Mouse (Mus musculus) hindbrain, postnatal 0 days (tissue): Measurements from ENCODE around the gene Ppm1g. TPM values are rescaled to one million over a fixed set of nuclear protein-coding genes. Genes with fewer than 3 reads are reported as not detected.

Source experiments
- ATAC-seq: fragments of 200-750 bp; cut with Nextera tagmentation; 2 replicates; pipeline ENCODE4 v1.8.0; 2017; ENCODE audit warnings: mild to moderate bottlenecking, moderate TSS enrichment, moderate library complexity
- DNase-seq: peaks from one replicate; pipeline ENCODE4 v3.0.0-alpha.2; 2015; ENCODE audit warnings: low spot score
- H3K27ac ChIP-seq: fragments of 300-500 bp; sonication (generic); 2 replicates; pipeline ENCODE4 v1.5.1; 2014; ENCODE audit warnings: mild to moderate bottlenecking
- H3K27me3 ChIP-seq: fragments of 300-500 bp; sonication (generic); 2 replicates; pipeline ENCODE4 v1.6.1; 2014; ENCODE audit warnings: low read length, mixed read lengths; ENCODE audit not compliant: insufficient read depth
- H3K36me3 ChIP-seq: fragments of 300-500 bp; sonication (generic); 2 replicates; pipeline ENCODE4 v1.6.1; 2014; ENCODE audit warnings: low read length, mixed read lengths; ENCODE audit not compliant: insufficient read depth
- H3K4me1 ChIP-seq: fragments of 300-500 bp; sonication (generic); 2 replicates; pipeline ENCODE4 v1.6.1; 2014; ENCODE audit warnings: antibody characterized with exemption, low read length, mixed read lengths; ENCODE audit not compliant: insufficient read depth
- H3K4me2 ChIP-seq: fragments of 300-500 bp; sonication (generic); 2 replicates; pipeline ENCODE4 v1.6.1; 2014; ENCODE audit warnings: low read depth, mild to moderate bottlenecking, low read length, moderate library complexity, mixed read lengths
- H3K4me3 ChIP-seq: fragments of 300-500 bp; sonication (generic); 2 replicates; pipeline ENCODE4 v1.5.1; 2014; ENCODE audit warnings: low read length
- H3K9ac ChIP-seq: fragments of 300-500 bp; sonication (generic); replicated peaks from 2 replicates; pipeline ENCODE4 v1.6.1; 2014; ENCODE audit warnings: mild to moderate bottlenecking, low read length, moderate library complexity, mixed read lengths
- H3K9me3 ChIP-seq: fragments of 300-500 bp; sonication (generic); 2 replicates; pipeline ENCODE4 v1.6.1; 2016; ENCODE audit warnings: low read length, mixed read lengths
- CTCF ChIP-seq: IDR thresholded peaks from 2 replicates; pipeline ENCODE4 v1.5.1; 2016; ENCODE audit warnings: antibody characterized with exemption, control low read depth, low read depth
- WGBS: fragments of 180-500 bp; shearing (Covaris S2); extraction: QIAGEN DNeasy Blood & Tissue Kit; methylation state at CpG from one replicate; pipeline ENCODE4 v1.1.7; 2014; 5-methylcytosine and 5-hydroxymethylcytosine counted together
- polyA plus RNA-seq: library from polyadenylated mRNA; unstranded; fragments of >200 nt; fragmentation: Nextera tagmentation; extraction: Ambion mirVana; gene quantifications from 2 replicates; pipeline ENCODE4 v1.2.1, GENCODE M21; 2015
- total RNA-seq: library from RNA; depleted of rRNA; stranded (reverse); fragments of >200 nt; gene quantifications from 2 replicates; pipeline ENCODE4 v1.2.3, GENCODE M21; 2014

Ppm1g gene
- total and polyA plus RNA-seq, 2 experiments from 2014 or later, result 67.4 to 157 TPM

DNA sequence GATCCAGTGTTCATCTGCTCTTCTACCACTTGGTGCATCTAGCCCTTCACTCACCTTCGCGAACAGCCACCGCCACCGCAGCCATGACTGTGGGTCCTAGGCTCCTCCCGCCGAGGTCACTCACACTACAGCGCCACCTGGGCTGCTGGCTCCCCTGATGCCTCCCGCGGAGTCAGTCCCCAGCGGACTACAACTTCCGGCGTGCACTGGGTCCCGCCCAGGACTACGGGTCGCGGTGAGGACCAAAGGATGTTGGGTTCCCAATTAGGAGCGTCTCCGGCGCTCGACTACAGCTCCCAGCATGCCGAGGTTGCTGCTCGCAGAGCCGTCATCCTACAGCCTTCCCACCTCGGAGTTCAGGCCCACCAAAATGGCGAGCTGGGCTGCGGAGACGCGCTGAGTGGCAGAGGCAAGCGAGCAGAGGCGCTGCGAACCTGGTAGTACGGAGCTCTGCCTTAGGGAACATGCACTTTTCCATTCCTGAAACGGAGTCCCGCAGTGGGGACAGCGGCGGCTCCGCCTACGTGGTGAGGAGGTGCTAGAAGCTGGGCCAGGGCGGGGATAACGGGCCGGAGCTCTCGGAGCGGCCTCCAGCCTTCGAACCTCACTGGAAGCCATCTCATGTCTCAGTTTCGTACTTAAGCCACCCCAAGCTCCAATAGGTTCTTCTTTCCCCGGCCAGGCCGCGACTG is 27.4 kb downstream of the Ppm1g start, which contains the start of the genes Snx17 and Eif2b4:
Gene Snx17 (plus strand): TSS at position 289 of the 692 bp plus-strand sequence.
Gene Eif2b4 (minus strand): TSS at position 492 of the 692 bp plus-strand sequence.
- Histone ChIP-seq H3K27ac (peak within 1 kb of the TSS; percentile 87), H3K4me2 (peak within 1 kb of the TSS; percentile 94), H3K27me3 (no peaks in the 10 kb centered on the region), H3K9ac (peak within 1 kb of the TSS; percentile 83), H3K36me3 (peaks cover 66% of the 10 kb centered on the region), H3K4me3 (peak within 1 kb of the TSS; percentile 70), H3K4me1 (peaks cover 13% of the 10 kb centered on the region), H3K9me3 (no peaks in the 10 kb centered on the region)
- DNase-seq (peak; percentile 99), ATAC-seq (peak; percentile 97)
- peak; percentile 73 for TF ChIP-seq CTCF
- WGBS, result under 1% methylated on average over 48 of the region's 48 CpGs

- peak overlapping the region; percentile 83 for H3K9ac ChIP-seq
- TF ChIP-seq CTCF, result no peak
- H3K27me3 ChIP-seq, result no peaks in the 10 kb centered on the region
- H3K4me3 ChIP-seq, result peak overlapping the region; percentile 70
- ATAC-seq, result no peak; the same call in 1 of the 2 replicates
- H3K4me1 ChIP-seq, result peaks cover 13% of the 10 kb centered on the region
- peak overlapping the region; percentile 94 for H3K4me2 ChIP-seq
- peak; percentile 74 for DNase-seq
- 15% methylated on average over 41 of the region's 42 CpGs for WGBS
- peak overlapping the region; percentile 87 for H3K27ac ChIP-seq
- H3K9me3 ChIP-seq, result no peaks in the 10 kb centered on the region
- H3K36me3 ChIP-seq, result peaks cover 66% of the 10 kb centered on the region
These were observed 28.2 kb downstream of the Ppm1g start for GRCm38 (mm10) chr5:31192045-31192938.

DNA sequence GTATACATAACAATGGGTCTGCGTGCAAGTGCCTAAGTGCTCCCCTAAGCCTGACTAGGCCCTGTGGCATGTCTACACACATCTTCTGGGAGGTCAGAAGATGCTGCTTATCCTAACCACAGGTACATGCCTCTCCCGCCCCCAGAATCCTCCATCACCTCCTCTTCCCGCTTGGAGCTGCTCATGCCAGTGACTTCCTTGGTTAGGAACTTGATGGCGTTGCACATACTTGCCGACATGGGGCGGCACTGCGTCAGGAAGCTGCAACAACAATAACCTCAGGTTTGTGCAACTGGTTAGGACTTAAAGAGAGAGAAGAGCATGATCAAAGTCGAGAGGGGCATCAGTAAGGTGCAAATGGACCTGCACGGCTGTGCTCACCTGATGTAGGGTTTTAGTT is 30.3 kb downstream of the Ppm1g start:
- no peaks in the 10 kb centered on the region for H3K9me3 ChIP-seq
- ATAC-seq (no peak), DNase-seq (no peak)
- no peak overlapping the region for H3K4me3 ChIP-seq
- H3K27me3 ChIP-seq, result no peaks in the 10 kb centered on the region
- TF ChIP-seq CTCF, result no peak
- no peak overlapping the region for H3K4me2 ChIP-seq
- H3K4me1 ChIP-seq, result peaks cover 13% of the 10 kb centered on the region
- no peak overlapping the region for H3K27ac ChIP-seq
- H3K36me3 ChIP-seq, result peaks cover 52% of the 10 kb centered on the region
- no peak overlapping the region for H3K9ac ChIP-seq
- WGBS, result 92% methylated on average over 9 of the region's 9 CpGs

DNA sequence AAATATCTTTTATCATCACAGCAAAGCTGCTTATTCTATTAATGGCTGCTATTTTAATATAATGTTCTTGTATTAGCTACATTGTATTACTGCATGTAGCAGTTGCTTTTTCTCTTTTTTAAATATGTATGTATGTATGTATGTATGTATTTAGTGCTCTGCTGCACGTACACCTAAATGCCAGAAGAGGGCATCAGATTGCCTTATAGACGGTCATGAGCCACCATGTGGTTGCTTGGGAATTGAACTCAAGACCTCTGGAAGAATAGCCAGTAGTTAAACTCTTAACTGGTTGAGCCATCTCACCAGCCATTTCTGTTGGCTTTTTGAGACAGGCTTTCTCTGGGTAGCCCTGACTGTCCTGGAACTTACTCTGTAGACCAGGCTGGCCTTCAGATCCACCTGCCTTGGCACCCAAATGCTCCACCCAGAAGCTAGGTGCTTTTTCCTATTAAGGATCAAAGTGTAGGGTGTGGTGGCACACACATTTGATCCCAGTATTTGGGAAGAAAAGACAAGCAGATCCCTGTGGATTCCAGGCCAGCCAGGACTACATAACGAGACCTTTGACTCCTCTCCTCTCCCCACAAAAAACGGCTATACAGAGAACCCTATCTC is 32.2 kb downstream of the Ppm1g start:
- Histone ChIP-seq H3K4me1 (peaks cover 7% of the 10 kb centered on the region), H3K36me3 (peaks cover 43% of the 10 kb centered on the region), H3K27ac (no peak overlapping the region), H3K4me3 (no peak overlapping the region), H3K27me3 (no peaks in the 10 kb centered on the region), H3K4me2 (no peak overlapping the region), H3K9ac (no peak overlapping the region), H3K9me3 (no peaks in the 10 kb centered on the region)
- ATAC-seq, result no peak
- peak; percentile 50 for TF ChIP-seq CTCF
- 73% methylated on average over 4 of the region's 4 CpGs for WGBS
- peak; percentile 36 for DNase-seq

GRCm38 (mm10) chr5:31183678-31184077 is 36.8 kb downstream of the Ppm1g start:
- Histone ChIP-seq H3K4me1 (no peaks in the 10 kb centered on the region; the same call in 1 of the 2 replicates), H3K36me3 (peaks cover 19% of the 10 kb centered on the region; the same call in 1 of the 2 replicates), H3K9ac (no peak overlapping the region), H3K27ac (no peak overlapping the region), H3K27me3 (no peaks in the 10 kb centered on the region), H3K4me2 (no peak overlapping the region), H3K9me3 (no peaks in the 10 kb centered on the region), H3K4me3 (no peak overlapping the region)
- DNase-seq (no peak), ATAC-seq (no peak)
- 60% methylated on average over 4 of the region's 4 CpGs for WGBS
- no peak for TF ChIP-seq CTCF

DNA sequence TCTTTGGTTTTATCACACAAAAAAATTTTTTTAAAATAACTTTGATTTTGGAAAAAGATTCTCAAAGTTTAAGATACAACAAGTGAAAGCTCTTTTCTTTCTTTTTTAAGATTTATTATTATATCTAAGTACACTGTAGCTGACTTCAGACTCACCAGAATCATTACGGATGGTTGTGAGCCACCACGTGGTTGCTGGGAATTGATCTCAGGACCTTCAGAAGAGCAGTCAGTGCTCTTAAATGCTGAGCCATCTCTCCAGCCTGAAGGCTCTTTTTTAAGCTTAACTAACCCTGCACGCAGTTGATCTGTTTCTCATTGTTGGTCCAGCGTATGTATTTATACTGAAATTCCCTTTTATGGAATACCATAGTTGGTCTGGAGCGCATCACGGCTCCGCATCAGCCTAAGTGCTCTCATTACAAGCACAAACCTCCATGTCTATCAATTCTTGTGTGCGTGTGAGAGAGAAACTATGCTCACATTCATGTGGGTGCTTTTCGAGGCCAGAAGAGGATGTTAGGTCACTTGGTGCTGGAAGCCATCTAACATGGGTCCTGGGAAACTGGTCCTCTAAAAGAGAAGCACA is 39.2 kb downstream of the Ppm1g start:
- Histone ChIP-seq H3K27ac (no peak overlapping the region), H3K4me1 (no peaks in the 10 kb centered on the region; the same call in 1 of the 2 replicates), H3K36me3 (no peaks in the 10 kb centered on the region), H3K9ac (no peak overlapping the region), H3K4me3 (no peak overlapping the region), H3K4me2 (no peak overlapping the region), H3K9me3 (no peaks in the 10 kb centered on the region), H3K27me3 (no peaks in the 10 kb centered on the region)
- ATAC-seq (no peak), DNase-seq (no peak)
- 95% methylated on average over 9 of the region's 9 CpGs for WGBS
- TF ChIP-seq CTCF, result no peak
